In the genomic region with DNA sequence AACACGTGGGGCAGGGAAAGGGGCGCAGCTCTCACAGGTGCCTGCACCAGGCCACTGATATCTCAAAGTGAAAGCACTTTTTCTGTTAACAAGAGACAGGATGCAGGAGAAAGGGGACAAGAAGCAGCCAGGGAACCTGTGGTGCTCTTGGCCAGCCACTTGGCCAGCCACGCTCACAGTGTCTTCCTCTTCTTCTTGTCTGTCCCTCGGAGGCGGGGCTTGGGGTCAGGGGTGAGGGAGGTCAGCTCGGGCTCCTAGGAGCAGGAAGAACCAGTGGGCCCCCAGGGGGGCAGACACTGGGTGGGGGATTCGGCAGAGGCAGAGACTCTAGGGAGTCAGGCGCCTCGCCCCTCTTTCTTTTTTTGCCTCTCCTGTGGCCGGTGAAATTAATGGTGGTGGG, we compare ENCODE assay signal across 10 mouse cellular contexts. TPM values are rescaled to one million over a fixed set of nuclear protein-coding genes. Genes with fewer than 3 reads are reported as not detected.
A peak's percentile ranks its signal among the peaks of the same experiment; 100 is the strongest.
DNase-seq lines count a peak whose midpoint lies in the region; ATAC-seq and TF ChIP-seq lines count a peak whose summit lies in the region.
"Had no signal": no experiment of that assay in that cellular context is flagged by ENCODE, and none has a peak within 500 bp of the region (broad histone marks: within the 10 kb centered on the region; RNA-seq: fewer than 3 reads in every experiment).

No protein-coding gene starts in this region.

- TF ChIP-seq CTCF in liver, postnatal 0 days (IDR thresholded peaks at IDR 0.05; ENCODE audit: low read depth), result no peak

- DNase-seq in kidney, postnatal 25 days, result peak; percentile 8 to 50
- DNase-seq in kidney, postnatal 4 days, result no peak
- no peak for DNase-seq in ES-E14 (ENCODE audit: low read depth, low spot score)
- DNase-seq in embryo, embryonic 11 days, result peak; percentile 12
- DNase-seq in liver, postnatal 0 days, result peak; percentile 19
- DNase-seq in cerebellum, adult 11-12 months, result no peak
- DNase-seq in layer of hippocampus, postnatal 25 days (ENCODE audit: extremely low spot score in 1 of 2, low spot score in 1 of 2), result no peak
- DNase-seq in adrenal gland, adult 8-10 months, result no peak
- DNase-seq: heart, adult 2 months had no signal

- H3K27ac ChIP-seq in ES-E14 (ENCODE audit: insufficient read depth, low read depth, low read length, poor library complexity, severe bottlenecking), result no peak overlapping the region
- no peak overlapping the region for H3K27ac ChIP-seq in liver, postnatal 0 days (ENCODE audit: low read depth)
- H3K27ac ChIP-seq: heart, adult 2 months; limb, embryonic 15.5 days had no signal

- peaks cover 0 to 3% of the 10 kb centered on the region in 2 experiments; a peak in 2 of 4 replicates for H3K4me1 ChIP-seq in ES-E14 (ENCODE audit: control insufficient read depth in 2 of 2, insufficient read depth in 2 of 2, low read length in 2 of 2, poor library complexity in 1 of 2)
- H3K4me1 ChIP-seq in liver, postnatal 0 days (ENCODE audit: insufficient read depth), result peaks cover 5% of the 10 kb centered on the region; the same call in 1 of the 2 replicates
- H3K4me1 ChIP-seq: limb, embryonic 15.5 days had no signal

- ATAC-seq in liver, postnatal 0 days, result no peak

- 28% methylated on average over 10 of the region's 10 CpGs for WGBS in liver, postnatal 0 days (ENCODE audit: insufficient replicate concordance)

- H3K4me3 ChIP-seq in ES-E14 (ENCODE audit: insufficient read depth in 1 of 2, low read depth in 1 of 2, low read length in 2 of 2, poor library complexity in 1 of 2, severe bottlenecking in 1 of 2), result peak overlapping the region; percentile 51 to 59
- peak overlapping the region; percentile 15; the same call in 1 of the 2 replicates for H3K4me3 ChIP-seq in liver, postnatal 0 days (ENCODE audit: low read depth, low read length)
- H3K4me3 ChIP-seq: heart, adult 2 months; limb, embryonic 15.5 days had no signal

- H3K4me2 ChIP-seq in liver, postnatal 0 days (ENCODE audit: low read depth, low read length), result peak overlapping the region; percentile 47
- H3K4me2 ChIP-seq: limb, embryonic 15.5 days had no signal

- no peaks in the 10 kb centered on the region for H3K9me3 ChIP-seq in ES-E14 (ENCODE audit: control insufficient read depth, insufficient read depth, low read depth, low read length)
- no peaks in the 10 kb centered on the region for H3K9me3 ChIP-seq in liver, postnatal 0 days (ENCODE audit: low read length)
- H3K9me3 ChIP-seq: limb, embryonic 15.5 days had no signal

- TF ChIP-seq EP300 in liver, postnatal 0 days (IDR thresholded peaks at IDR 0.05; ENCODE audit: low read depth), result no peak

- H3K27me3 ChIP-seq in liver, postnatal 0 days (ENCODE audit: insufficient read depth, low read length), result no peaks in the 10 kb centered on the region
- H3K27me3 ChIP-seq: limb, embryonic 15.5 days had no signal

- in situ Hi-C loops in ES-E14 (cut with MboI; ENCODE audit: low sequenced_read_pairs in 2 of 2, unreplicated experiment in 2 of 2), result no loop called here

- H3K9ac ChIP-seq in ES-E14 (ENCODE audit: insufficient read depth, low read depth, low read length, poor library complexity, severe bottlenecking), result peak overlapping the region; percentile 45
- no peak overlapping the region for H3K9ac ChIP-seq in liver, postnatal 0 days (replicated peaks)
- H3K9ac ChIP-seq: limb, embryonic 15.5 days had no signal

- H3K36me3 ChIP-seq in ES-E14 (ENCODE audit: control insufficient read depth, insufficient read depth, low read length, poor library complexity, severe bottlenecking), result no peaks in the 10 kb centered on the region
- no peaks in the 10 kb centered on the region for H3K36me3 ChIP-seq in liver, postnatal 0 days (replicated peaks; ENCODE audit: insufficient read depth, low read length)
- H3K36me3 ChIP-seq: limb, embryonic 15.5 days had no signal

TF ChIP-seq in ES-E14, 5 proteins besides CTCF, POLR2A, EP300 and RAD21:
- no peak for TF ChIP-seq HCFC1 (IDR thresholded peaks at IDR 0.05; ENCODE audit: borderline replicate concordance, insufficient read depth, low read length)
- TF ChIP-seq ZC3H11A (IDR thresholded peaks at IDR 0.05; ENCODE audit: borderline replicate concordance, low read depth, low read length), result no peak
- TF ChIP-seq ZNF384 (IDR thresholded peaks at IDR 0.05; ENCODE audit: low read depth, low read length), result no peak
- no peak for TF ChIP-seq MAFK (IDR thresholded peaks at IDR 0.05; ENCODE audit: insufficient read depth, low read depth, low read length)
- TF ChIP-seq CHD2 (IDR thresholded peaks at IDR 0.05; ENCODE audit: low read depth, low read length), result no peak

RNA-seq across cellular contexts. Expression of a gene that starts 48.4 kb away (rescaled TPM):
- total RNA-seq in ES-E14 (2012; rRNA removed), result 18.2 and 21.4 TPM in 2 replicates
- polyA plus RNA-seq in liver, postnatal 0 days (2015; fragmentation: Nextera tagmentation; extraction: Ambion mirVana), result 2.6 and 3.2 TPM in 2 replicates
- total RNA-seq in layer of hippocampus, postnatal 25 days (2021), result 10 to 100 TPM; 21.2 to 23.6 TPM
- 10 to 100 TPM; 19.8 to 34.3 (median 24.3) TPM for total RNA-seq in adrenal gland, adult 8-10 months (2022)

Comparison
In these comparisons a context has a peak if more than half of its experiments do, and no peak if none do; other contexts are left out.
1. DNase-seq: peak in kidney, postnatal 25 days (2 of 2), embryo, embryonic 11 days (single experiment) and liver, postnatal 0 days (single experiment); none in kidney, postnatal 4 days (0 of 2), ES-E14 (single experiment), cerebellum, adult 11-12 months (single experiment), layer of hippocampus, postnatal 25 days (0 of 2) and adrenal gland, adult 8-10 months (single experiment).